Mouse (Mus musculus) lung, embryonic 16.5 days (tissue): ENCODE data around the gene Oaz1. TPM values are rescaled to one million over a fixed set of nuclear protein-coding genes. Genes with fewer than 3 reads are reported as not detected.

Experiments
- ATAC-seq: fragments of 200-750 bp; cut with Nextera tagmentation; 2 replicates; pipeline ENCODE4 v1.8.0; 2017; ENCODE audit warnings: low read depth, mild to moderate bottlenecking, moderate library complexity
- H3K27ac ChIP-seq: fragments of 300-500 bp; sonication (generic); 2 replicates; pipeline ENCODE4 v1.5.1; 2014; ENCODE audit warnings: mild to moderate bottlenecking, control low read depth, low read length
- H3K27me3 ChIP-seq: fragments of 300-500 bp; sonication (generic); 2 replicates; pipeline ENCODE4 v1.6.1; 2014; ENCODE audit warnings: low read depth, low read length, mixed read lengths; ENCODE audit not compliant: control insufficient read depth, insufficient read depth
- H3K36me3 ChIP-seq: fragments of 300-500 bp; sonication (generic); 2 replicates; pipeline ENCODE4 v1.6.1; 2014; ENCODE audit warnings: low read length; ENCODE audit not compliant: control insufficient read depth, insufficient read depth
- H3K4me1 ChIP-seq: fragments of 300-500 bp; sonication (generic); replicated peaks from 2 replicates; pipeline ENCODE4 v1.6.1; 2014; ENCODE audit warnings: low read length, mixed read lengths; ENCODE audit not compliant: control insufficient read depth, insufficient read depth
- H3K4me2 ChIP-seq: fragments of 300-500 bp; sonication (generic); 2 replicates; pipeline ENCODE4 v1.6.1; 2014; ENCODE audit warnings: low read depth, low read length, control low read depth
- H3K4me3 ChIP-seq: fragments of 300-500 bp; sonication (generic); 2 replicates; pipeline ENCODE4 v1.5.1; 2014; ENCODE audit warnings: mild to moderate bottlenecking, low read length, control low read depth
- H3K9ac ChIP-seq: fragments of 300-500 bp; sonication (generic); 2 replicates; pipeline ENCODE4 v1.6.1; 2014; ENCODE audit warnings: low read length, control low read depth
- H3K9me3 ChIP-seq: fragments of 300-500 bp; sonication (generic); 2 replicates; pipeline ENCODE4 v1.6.1; 2016; ENCODE audit warnings: low read length; ENCODE audit not compliant: control insufficient read depth
- WGBS: fragments of 180-500 bp; shearing (Covaris S2); extraction: QIAGEN DNeasy Blood & Tissue Kit; methylation state at CpG from one replicate; pipeline ENCODE4 v1.1.7; 2014; 5-methylcytosine and 5-hydroxymethylcytosine counted together
- microRNA counts: library from miRNA; unstranded; fragments of <30 nt; microRNA quantifications from one replicate; lab custom pipeline; 2016
- microRNA-seq: library from miRNA; unstranded; fragments of <30 nt; microRNA quantifications from one replicate; pipeline ENCODE4, GENCODE M21; 2016
- polyA plus RNA-seq: library from polyadenylated mRNA; unstranded; fragments of >200 nt; fragmentation: Nextera tagmentation; extraction: Ambion mirVana; gene quantifications from 2 replicates; pipeline ENCODE4 v1.2.1, GENCODE M21; 2015

Oaz1 gene
- polyA plus RNA-seq, 1 experiment from 2014 or later, result 1,799 TPM

GRCm38 (mm10) chr10:80871581-80871980, 45.1 kb downstream of the Oaz1 start, which contains the start of gene Tmprss9:
Tmprss9 (plus strand) TSS chr10:80871848.
- Histone ChIP-seq H3K4me1 (no peaks in the 10 kb centered on the region), H3K9ac (no peak within 1 kb of the TSS), H3K27ac (no peak within 1 kb of the TSS), H3K36me3 (peaks cover 3% of the 10 kb centered on the region), H3K4me3 (no peak within 1 kb of the TSS), H3K9me3 (no peaks in the 10 kb centered on the region), H3K27me3 (no peaks in the 10 kb centered on the region), H3K4me2 (no peak within 1 kb of the TSS)
- 27% methylated on average over 9 of the region's 9 CpGs for WGBS
- no peak for ATAC-seq

- Histone ChIP-seq H3K4me1 (no peaks in the 10 kb centered on the region), H3K27ac (no peak overlapping the region), H3K27me3 (no peaks in the 10 kb centered on the region), H3K9ac (no peak overlapping the region; the same call in 1 of the 2 replicates), H3K36me3 (no peaks in the 10 kb centered on the region), H3K4me3 (no peak overlapping the region), H3K9me3 (no peaks in the 10 kb centered on the region), H3K4me2 (no peak overlapping the region)
- ATAC-seq, result no peak
- WGBS, result 68% methylated on average over 9 of the region's 9 CpGs
These were observed 47.6 kb downstream of the Oaz1 start for GRCm38 (mm10) chr10:80874035-80874434.

GRCm38 (mm10) chr10:80876028-80876427, 49.6 kb downstream of the Oaz1 start:
- Histone ChIP-seq H3K36me3 (no peaks in the 10 kb centered on the region), H3K27me3 (no peaks in the 10 kb centered on the region), H3K4me1 (no peaks in the 10 kb centered on the region), H3K27ac (no peak overlapping the region), H3K9me3 (no peaks in the 10 kb centered on the region), H3K4me3 (no peak overlapping the region), H3K9ac (no peak overlapping the region), H3K4me2 (no peak overlapping the region)
- no peak for ATAC-seq
- 29% methylated on average over 5 of the region's 5 CpGs for WGBS

GRCm38 (mm10) chr10:80876594-80876993, 50.1 kb downstream of the Oaz1 start:
- no peaks in the 10 kb centered on the region for H3K27me3 ChIP-seq
- H3K4me3 ChIP-seq, result no peak overlapping the region
- 0 out of 2 replicates have a peak, but pooled peaks have one; percentile 1 for ATAC-seq
- no peaks in the 10 kb centered on the region for H3K4me1 ChIP-seq
- no peaks in the 10 kb centered on the region for H3K36me3 ChIP-seq
- H3K4me2 ChIP-seq, result no peak overlapping the region
- 14% methylated on average over 3 of the region's 3 CpGs for WGBS
- no peak overlapping the region for H3K27ac ChIP-seq
- no peak overlapping the region for H3K9ac ChIP-seq
- no peaks in the 10 kb centered on the region for H3K9me3 ChIP-seq

MicroRNA genes within 50 kb of the gene (microRNA counts, 519-probe panel; counts per million panel counts)
- not detected for microRNA mmu-miR-1982 (lab: Ali Mortazavi, UCI)

Small RNA genes within 50 kb of the gene (microRNA-seq; reads per million reads assigned to microRNA genes)
- 1.2 reads per million for gene Mir1982

Other genes starting within 250 kb of the Oaz1 start
- gene Klf16, start 249.3 kb upstream of the Oaz1 start, polyA plus RNA-seq, result 8.2 and 8.3 TPM in 2 replicates
- 77.4 and 80.9 TPM in 2 replicates for gene Abhd17a, start 236.3 kb upstream of the Oaz1 start, polyA plus RNA-seq
- gene Scamp4, start 223.8 kb upstream of the Oaz1 start, polyA plus RNA-seq, result 78.8 and 81.8 TPM in 2 replicates
- 7.1 and 8.3 TPM in 2 replicates for gene Adat3, start 223.8 kb upstream of the Oaz1 start, polyA plus RNA-seq
- 3.7 and 4.4 TPM in 2 replicates for gene Gm49322, start 220.6 kb upstream of the Oaz1 start, polyA plus RNA-seq
- 20.6 and 38.4 TPM in 2 replicates for gene Csnk1g2, start 203.8 kb upstream of the Oaz1 start, polyA plus RNA-seq
- 15.3 and 33.2 TPM in 2 replicates for gene Btbd2, start 169.6 kb upstream of the Oaz1 start, polyA plus RNA-seq
- 66.3 and 82.1 TPM in 2 replicates for gene Mknk2, start 148.5 kb upstream of the Oaz1 start, polyA plus RNA-seq
- gene Mob3a, start 124.7 kb upstream of the Oaz1 start, polyA plus RNA-seq, result 42.3 and 45.7 TPM in 2 replicates
- gene Izumo4, start 124.5 kb upstream of the Oaz1 start, polyA plus RNA-seq, result 23.6 and 26.8 TPM in 2 replicates
- 59.6 and 59.9 TPM in 2 replicates for gene Ap3d1, start 84.4 kb upstream of the Oaz1 start, polyA plus RNA-seq
- gene Dot1l, start 71.5 kb upstream of the Oaz1 start, polyA plus RNA-seq, result 15.4 and 17.5 TPM in 2 replicates
- 60.9 and 75.7 TPM in 2 replicates for gene Sf3a2, start 28.5 kb upstream of the Oaz1 start, polyA plus RNA-seq
- 92.7 and 100 TPM in 2 replicates for gene Plekhj1, start 28.0 kb upstream of the Oaz1 start, polyA plus RNA-seq
- 0.13 TPM in 1 of 2 replicates, not detected in the other for gene Amh, start 21.4 kb upstream of the Oaz1 start, polyA plus RNA-seq
- gene Jsrp1, start 13.2 kb upstream of the Oaz1 start, polyA plus RNA-seq, result 1.3 and 2.6 TPM in 2 replicates
- 0.15 and 0.44 TPM in 2 replicates for gene Lingo3, start 17.4 kb downstream of the Oaz1 start, polyA plus RNA-seq
- gene Lsm7, start 28.6 kb downstream of the Oaz1 start, polyA plus RNA-seq, result 193 and 234 TPM in 2 replicates
- 43.0 and 43.2 TPM in 2 replicates for gene Sppl2b, start 28.6 kb downstream of the Oaz1 start, polyA plus RNA-seq
- 0.08 TPM in 1 of 2 replicates, not detected in the other for gene Tmprss9, start 45.2 kb downstream of the Oaz1 start, polyA plus RNA-seq
- 284 and 297 TPM in 2 replicates for gene Timm13, start 74.3 kb downstream of the Oaz1 start, polyA plus RNA-seq
- gene Lmnb2, start 91.6 kb downstream of the Oaz1 start, polyA plus RNA-seq, result 52.6 and 52.7 TPM in 2 replicates
- 57.3 and 63.6 TPM in 2 replicates for gene Gadd45b, start 103.4 kb downstream of the Oaz1 start, polyA plus RNA-seq
- gene Gng7, start 188.3 kb downstream of the Oaz1 start, polyA plus RNA-seq, result 5.1 and 5.7 TPM in 2 replicates
- 0.11 and 0.72 TPM in 2 replicates for gene Diras1, start 199.0 kb downstream of the Oaz1 start, polyA plus RNA-seq
- gene Slc39a3, start 210.8 kb downstream of the Oaz1 start, polyA plus RNA-seq, result 19.4 and 20.8 TPM in 2 replicates
- 183 and 187 TPM in 2 replicates for gene Sgta, start 233.5 kb downstream of the Oaz1 start, polyA plus RNA-seq
- gene Thop1, start 243.4 kb downstream of the Oaz1 start, polyA plus RNA-seq, result 44.2 and 45.0 TPM in 2 replicates